Mouse (Mus musculus) CH12F3 (cell line): Measurements from ENCODE around the gene Slc43a2.
"Not testable (repeated sequence)": the region's sequence is repeated elsewhere in the genome, so short reads cannot be mapped to it uniquely, and the experiment has no call there.

Source experiments
- in situ Hi-C: fragments of 300-500 bp; cut with MboI; formaldehyde crosslinking; loops from 2 replicates; pipeline ENCODE4 v1.14.3; 2020; ENCODE audit warnings: low sequenced_read_pairs

Slc43a2 gene

GRCm38 (mm10) chr11:75596726-75597255, 65.3 kb downstream of the Slc43a2 start:
- in situ Hi-C loops: no loop called here

- in situ Hi-C loops: no loop called here
Observed at GRCm38 (mm10) chr11:75598004-75598403, 66.5 kb downstream of the Slc43a2 start.

- in situ Hi-C loops: not testable (repeated sequence)
Observed at GRCm38 (mm10) chr11:75599802-75600201, 68.3 kb downstream of the Slc43a2 start.

GRCm38 (mm10) chr11:75604826-75605225, 73.3 kb downstream of the Slc43a2 start:
- in situ Hi-C loops: no loop called here

- in situ Hi-C loops: no loop called here
Observed at GRCm38 (mm10) chr11:75605318-75605717, 73.8 kb downstream of the Slc43a2 start.

DNA sequence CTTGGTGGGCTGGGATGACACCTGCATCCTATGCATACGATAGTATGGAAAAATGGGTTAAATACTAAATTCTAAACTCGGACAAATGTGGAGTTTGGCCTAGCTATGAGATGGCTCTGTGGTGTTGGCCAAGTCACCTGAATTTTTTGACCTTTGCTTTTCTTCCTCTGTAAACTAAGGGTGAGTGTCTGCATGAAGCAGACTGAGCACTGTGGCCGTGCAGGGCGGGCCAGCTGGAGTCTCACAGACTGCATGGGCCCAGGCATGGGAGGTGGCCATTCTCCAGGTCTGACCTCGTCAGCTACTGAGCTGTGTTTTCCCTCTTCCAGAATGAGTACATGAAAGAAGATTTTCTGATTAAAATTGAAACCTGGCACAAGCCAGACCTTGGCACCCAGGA, 77.3 kb downstream of the Slc43a2 start:
- in situ Hi-C loops: no loop called here

- in situ Hi-C loops: no loop called here
Observed at GRCm38 (mm10) chr11:75610021-75610420, 78.5 kb downstream of the Slc43a2 start.

DNA sequence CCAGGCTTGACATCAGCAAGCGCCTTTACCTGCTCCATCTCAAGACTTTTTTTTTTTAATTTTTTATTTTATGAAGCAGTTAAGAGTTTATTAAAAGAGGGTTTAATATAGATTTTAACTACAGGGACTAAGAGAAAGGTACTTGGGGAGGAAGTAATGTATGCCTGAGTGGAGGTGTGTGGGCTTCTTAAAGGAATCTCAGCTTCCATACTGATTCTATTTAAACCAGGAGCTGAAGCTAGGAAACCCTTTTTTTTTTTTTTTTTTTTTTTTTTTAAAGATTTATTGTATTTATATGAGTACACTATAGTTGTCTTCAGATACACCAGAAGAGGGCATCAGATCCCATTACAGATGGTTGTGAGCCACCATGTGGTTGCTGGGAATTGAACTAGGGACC, 83.3 kb downstream of the Slc43a2 start:
- in situ Hi-C loops: no loop called here

GRCm38 (mm10) chr11:75615556-75615955, 84.1 kb downstream of the Slc43a2 start:
- in situ Hi-C loops: no loop called here

DNA sequence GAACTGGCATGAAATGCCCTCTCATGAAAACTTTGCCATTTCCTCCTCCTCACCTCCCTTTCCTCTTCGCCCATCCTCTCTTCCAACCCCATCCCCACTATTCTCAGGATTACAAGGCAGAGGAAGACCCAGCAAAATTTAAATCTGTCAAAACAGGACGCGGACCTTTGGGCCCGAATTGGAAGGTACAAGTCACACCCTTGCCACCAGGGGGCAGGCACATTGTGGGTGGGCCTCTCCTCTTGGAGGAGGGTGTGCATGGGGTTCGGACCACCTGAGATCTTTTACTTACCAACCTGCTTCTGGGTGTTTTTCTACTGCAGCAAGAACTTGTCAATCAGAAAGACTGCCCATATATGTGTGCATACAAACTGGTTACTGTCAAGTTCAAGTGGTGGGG, 87.6 kb downstream of the Slc43a2 start:
- in situ Hi-C loops: no loop called here

DNA sequence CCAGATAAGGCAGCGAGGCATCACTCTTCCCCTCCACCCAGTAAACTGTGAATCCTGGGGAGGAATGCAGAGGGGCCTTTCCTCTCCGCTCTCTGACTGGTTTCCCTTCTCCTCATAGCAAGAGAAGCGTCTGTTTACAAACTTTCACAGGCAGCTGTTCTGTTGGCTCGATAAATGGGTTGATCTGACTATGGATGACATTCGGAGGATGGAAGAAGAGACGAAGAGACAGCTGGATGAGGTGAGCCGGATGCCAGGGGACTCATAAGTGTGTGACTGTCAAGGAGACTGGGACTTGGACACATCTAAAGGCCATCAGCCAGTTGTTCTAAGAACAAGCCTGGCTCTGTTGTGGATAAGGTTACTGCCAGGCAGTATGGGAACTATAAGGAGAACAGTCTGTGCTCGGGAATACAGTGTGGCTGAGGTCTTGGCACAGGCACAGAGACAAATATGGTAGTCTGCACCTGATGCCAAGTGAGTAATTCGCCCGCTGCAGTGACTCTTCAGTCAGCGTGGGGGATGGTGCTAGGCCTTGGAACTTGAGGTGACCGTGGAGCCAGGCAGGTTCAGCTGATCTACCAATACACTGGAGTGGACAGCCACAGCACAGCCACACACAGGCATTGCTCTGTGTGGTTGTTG, 88.8 kb downstream of the Slc43a2 start:
- in situ Hi-C loops: no loop called here

DNA sequence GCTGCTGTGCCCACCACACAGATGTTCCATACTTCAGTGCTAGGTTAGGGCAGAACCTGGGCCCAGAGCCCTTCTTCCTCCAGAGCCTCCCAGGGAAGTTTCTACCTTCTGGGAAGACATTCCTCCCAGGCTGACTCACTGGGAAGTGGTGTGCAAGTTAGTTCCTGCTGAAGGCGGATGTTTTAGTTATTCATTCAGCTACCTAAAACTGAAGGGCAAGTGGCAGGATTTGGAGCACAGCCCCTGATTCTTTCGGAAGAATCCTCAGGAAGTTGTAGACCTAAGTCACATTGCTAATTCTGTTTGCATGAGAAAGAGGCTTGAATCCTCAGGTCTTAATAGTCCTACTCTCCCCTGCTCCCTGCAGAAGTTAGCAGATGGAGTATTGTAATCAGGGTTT, 89.9 kb downstream of the Slc43a2 start:
- in situ Hi-C loops: no loop called here

- in situ Hi-C loops: no loop called here
Observed at GRCm38 (mm10) chr11:75622588-75623329, 91.3 kb downstream of the Slc43a2 start.

GRCm38 (mm10) chr11:75624102-75624554, 92.6 kb downstream of the Slc43a2 start:
- in situ Hi-C loops: no loop called here

DNA sequence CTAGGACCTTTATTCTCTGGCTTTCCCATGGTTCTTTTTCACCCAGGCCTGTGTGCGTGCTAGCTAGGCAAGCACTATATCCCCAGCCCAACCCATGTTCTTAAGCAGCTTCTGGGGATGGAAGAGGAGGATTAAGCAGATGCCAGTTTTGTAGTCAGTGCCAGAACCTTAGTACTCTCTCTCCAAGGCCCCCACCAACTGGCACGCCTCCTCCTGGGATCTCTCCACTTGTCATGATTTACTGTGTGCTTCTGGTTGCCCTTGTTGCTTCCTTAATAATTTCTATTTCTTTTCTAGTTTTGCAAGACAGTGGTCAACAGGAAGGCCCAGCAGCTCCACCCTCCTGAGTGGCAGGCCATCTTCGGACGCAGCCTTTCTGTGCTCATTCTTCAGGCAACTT, 94.3 kb downstream of the Slc43a2 start:
- in situ Hi-C loops: no loop called here
